Mouse (Mus musculus): Measurements from ENCODE around the gene Nt5c3. TPM values are rescaled to one million over a fixed set of nuclear protein-coding genes. Genes with fewer than 3 reads are reported as not detected.

Nt5c3 gene
- total and polyA plus RNA-seq, 3 experiments, result 59.2 to 71.1 TPM; not detected in 1

- H3K9ac ChIP-seq (ENCODE audit: control insufficient read depth, low read depth, low read length, poor library complexity, severe bottlenecking), result peak overlapping the region; percentile 59
- H3K36me3 ChIP-seq (ENCODE audit: control insufficient read depth in 1 of 2, insufficient read depth in 2 of 2, low read length in 2 of 2), result peaks cover 0 to 80% of the 10 kb centered on the region in 2 experiments; a peak in 2 of 4 replicates
- peak overlapping the region; percentile 28 to 47 for H3K4me3 ChIP-seq (ENCODE audit: control insufficient read depth in 1 of 2, insufficient read depth in 1 of 2, low read depth in 2 of 2, low read length in 2 of 2)
- DNase-seq (ENCODE audit: low read depth, low spot score), result peak; percentile 81
- H3K79me2 ChIP-seq (ENCODE audit: control insufficient read depth, insufficient read depth, low read length, poor library complexity), result peaks cover 68% of the 10 kb centered on the region
- H3K4me1 ChIP-seq (ENCODE audit: control insufficient read depth in 1 of 2, insufficient read depth in 2 of 2, low read length in 2 of 2), result peaks cover 43 to 62% of the 10 kb centered on the region in 2 experiments
- H3K9me3 ChIP-seq (replicated peaks; ENCODE audit: insufficient read depth, low read length), result no peaks in the 10 kb centered on the region
- peak overlapping the region; percentile 99 for H3K27ac ChIP-seq (ENCODE audit: control insufficient read depth, low read depth, low read length)
- no peaks in the 10 kb centered on the region for H3K27me3 ChIP-seq (ENCODE audit: control insufficient read depth in 1 of 2, insufficient read depth in 2 of 2, low read length in 2 of 2)
- TF ChIP-seq NRF1 (IDR thresholded peaks at IDR 0.05; ENCODE audit: insufficient read depth, low read depth, low read length, poor library complexity, severe bottlenecking) (no peak), RAD21 (IDR thresholded peaks at IDR 0.05; ENCODE audit: low read depth, low read length) (no peak), MAX (IDR thresholded peaks at IDR 0.05; ENCODE audit: low read length) (0 out of 2 replicates have a peak, but pooled peaks have one; percentile 16), ZC3H11A (IDR thresholded peaks at IDR 0.05; ENCODE audit: low read depth, low read length) (no peak), TAL1 (IDR thresholded peaks at IDR 0.05; ENCODE audit: low read length) (peak; percentile 71), POLR2A (IDR thresholded peaks at IDR 0.05; ENCODE audit: control insufficient read depth in 1 of 2, insufficient read depth in 1 of 2, low read depth in 1 of 2, low read length in 2 of 2, poor library complexity in 1 of 2) (no peak), POLR2AphosphoS2 (IDR thresholded peaks at IDR 0.05; ENCODE audit: low read length) (no peak), ZMIZ1 (IDR thresholded peaks at IDR 0.05; ENCODE audit: low read depth, low read length) (no peak), NELFE (IDR thresholded peaks at IDR 0.05; ENCODE audit: low read depth, low read length) (peak; percentile 13; the same call in 1 of the 2 replicates), USF2 (IDR thresholded peaks at IDR 0.05; ENCODE audit: borderline replicate concordance in 1 of 2, insufficient read depth in 1 of 2, low read depth in 1 of 2, low read length in 2 of 2) (no peak), E2F4 (IDR thresholded peaks at IDR 0.05; ENCODE audit: borderline replicate concordance, low read depth, low read length) (no peak), MYB (IDR thresholded peaks at IDR 0.05; ENCODE audit: low read depth, low read length) (peak; percentile 50; the same call in 1 of the 2 replicates), MAFK (IDR thresholded peaks at IDR 0.05; ENCODE audit: borderline replicate concordance, low read depth, low read length) (no peak), BHLHE40 (IDR thresholded peaks at IDR 0.05; ENCODE audit: borderline replicate concordance, low read depth, low read length) (no peak), CHD2 (IDR thresholded peaks at IDR 0.05; ENCODE audit: low read length) (no peak), MXI1 (IDR thresholded peaks at IDR 0.05; ENCODE audit: low read depth, low read length) (peak; percentile 55; the same call in 1 of the 2 replicates), SIN3A (IDR thresholded peaks at IDR 0.05; ENCODE audit: low read length) (peak; percentile 87), ZKSCAN1 (IDR thresholded peaks at IDR 0.05; ENCODE audit: low read depth, low read length) (no peak), EP300 (IDR thresholded peaks at IDR 0.05; ENCODE audit: low read depth in 1 of 2, low read length in 2 of 2) (peak; percentile 87 to 91), CTCF (IDR thresholded peaks at IDR 0.05 in 2 of 3, conservative IDR thresholded peaks at IDR 0.05 in 1 of 3; ENCODE audit: control insufficient read depth in 1 of 3, insufficient read depth in 1 of 3, low read depth in 2 of 3, low read length in 3 of 3, poor library complexity in 1 of 3, severe bottlenecking in 1 of 3) (no peak), USF1 (IDR thresholded peaks at IDR 0.05; ENCODE audit: low read depth, low read length) (no peak), CHD1 (IDR thresholded peaks at IDR 0.05; ENCODE audit: low read depth, low read length) (no peak), ELF1 (IDR thresholded peaks at IDR 0.05; ENCODE audit: low read depth, low read length) (peak; percentile 57), RCOR1 (IDR thresholded peaks at IDR 0.05; ENCODE audit: low read depth, low read length) (peak; percentile 65), HCFC1 (IDR thresholded peaks at IDR 0.05; ENCODE audit: low read depth, low read length) (peak; percentile 25; the same call in 1 of the 2 replicates), ETS1 (IDR thresholded peaks at IDR 0.05; ENCODE audit: low read depth, low read length) (peak; percentile 91), TBP (IDR thresholded peaks at IDR 0.05; ENCODE audit: low read depth, low read length) (no peak), MYC (IDR thresholded peaks at IDR 0.05; ENCODE audit: low read depth, low read length) (peak; percentile 58; the same call in 1 of the 2 replicates), POLR2AphosphoS5 (IDR thresholded peaks at IDR 0.05; ENCODE audit: borderline replicate concordance, low read depth, low read length) (no peak), JUND (IDR thresholded peaks at IDR 0.05; ENCODE audit: low read depth, low read length) (0 out of 2 replicates have a peak, but pooled peaks have one; percentile 28), GATA1 (IDR thresholded peaks at IDR 0.05; ENCODE audit: low read depth, low read length) (peak; percentile 86), ZNF384 (IDR thresholded peaks at IDR 0.05; ENCODE audit: low read depth, low read length) (peak; percentile 78), KAT2A (conservative IDR thresholded peaks at IDR 0.05; ENCODE audit: low read depth, low read length) (no peak; the same call in 1 of the 2 replicates), MAZ (IDR thresholded peaks at IDR 0.05; ENCODE audit: low read depth, low read length) (peak; percentile 72), MEF2A (IDR thresholded peaks at IDR 0.05; ENCODE audit: extremely low read depth, insufficient replicate concordance, low read depth, low read length, poor library complexity, severe bottlenecking) (0 out of 2 replicates have a peak, but pooled peaks have one; percentile 23)
These were observed 6.0 kb downstream of the Nt5c3 start for GRCm38 (mm10) chr6:56917578-56918368.

Data from MEL (cell line).